Mouse (Mus musculus) urinary bladder, postnatal 10 days (tissue): ENCODE data around the gene Pdzd8.

Experiments
- DNase-seq: peaks from one replicate; pipeline ENCODE4 v3.0.0; 2022; ENCODE audit warnings: low spot score

Pdzd8 gene

DNA sequence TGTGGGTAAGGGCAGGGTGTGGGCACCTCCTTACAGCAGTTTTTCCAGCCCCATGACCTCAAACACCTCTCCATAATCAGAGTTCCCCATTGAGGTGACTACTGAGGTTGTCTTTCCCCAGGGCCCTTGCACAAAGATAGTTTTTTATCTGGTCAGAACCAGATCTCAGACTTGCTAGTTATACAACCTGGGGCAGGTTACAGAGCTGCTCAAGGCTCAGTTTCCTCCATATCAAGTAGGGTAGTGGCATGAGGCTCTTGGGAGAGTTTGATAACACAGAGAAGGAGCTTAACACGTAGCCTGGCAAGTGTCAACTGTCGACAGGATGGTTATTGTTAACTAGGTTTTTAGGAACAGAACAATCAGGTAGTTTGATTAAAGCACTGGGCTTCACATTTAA is 9.3 kb upstream of the Pdzd8 start:
- no peak for DNase-seq

DNA sequence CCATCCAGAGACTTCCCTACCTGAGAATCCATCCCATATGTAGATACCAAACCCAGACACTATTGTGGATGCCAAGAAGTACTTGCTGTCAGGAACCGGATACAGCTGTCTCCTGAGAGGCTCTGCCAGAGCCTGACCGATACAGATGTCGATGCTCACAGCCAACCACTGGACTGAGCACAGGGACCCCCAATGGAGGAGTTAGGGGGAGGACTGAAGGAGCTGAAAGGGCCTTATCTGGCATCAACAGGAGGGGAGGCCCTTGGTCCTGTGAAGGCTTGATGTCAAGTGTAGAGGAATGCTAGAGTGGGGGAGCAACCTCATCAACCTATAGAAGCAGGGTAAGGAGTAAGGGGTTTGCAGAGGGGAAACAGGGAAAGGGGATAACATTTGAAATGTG is 7.2 kb upstream of the Pdzd8 start:
- no peak for DNase-seq

DNA sequence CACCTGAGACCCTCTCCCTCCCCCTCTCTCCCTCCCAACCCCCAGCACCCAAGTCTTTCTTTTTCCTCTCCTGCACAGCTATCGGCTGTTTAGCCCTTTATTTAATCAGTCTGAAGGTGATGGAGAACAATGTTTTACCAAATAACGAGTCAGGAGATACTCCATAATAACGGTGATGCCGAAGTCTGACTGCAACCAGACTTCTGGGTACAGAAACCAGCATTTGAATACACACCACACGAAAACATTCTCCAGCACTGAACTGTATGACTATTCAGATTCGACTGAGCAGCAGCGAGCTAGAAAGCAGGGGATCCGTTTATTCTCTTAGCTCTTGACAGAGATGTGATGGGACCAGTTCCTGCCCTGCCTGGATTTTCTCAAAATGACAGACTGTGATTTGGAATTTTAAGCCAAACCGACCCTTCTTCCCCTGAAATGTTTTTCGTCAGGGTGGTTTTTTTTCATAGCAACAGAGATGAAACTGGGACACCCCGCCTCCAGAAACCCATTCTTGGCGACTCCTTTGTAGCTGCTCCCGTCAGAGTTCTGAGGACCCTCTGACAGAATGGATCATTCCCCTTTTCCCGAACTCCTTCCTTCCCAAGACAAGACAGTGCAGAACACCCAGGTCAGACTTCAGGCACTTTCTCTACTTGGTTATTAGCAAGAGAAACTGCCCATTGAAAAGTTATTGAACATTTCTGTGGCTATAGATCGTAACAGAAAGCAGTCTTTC is 5.7 kb upstream of the Pdzd8 start:
- DNase-seq: no peak

GRCm38 (mm10) chr19:59350273-59350903 is 4.8 kb upstream of the Pdzd8 start:
- DNase-seq: no peak

GRCm38 (mm10) chr19:59349329-59349960 is 3.9 kb upstream of the Pdzd8 start:
- no peak for DNase-seq

DNA sequence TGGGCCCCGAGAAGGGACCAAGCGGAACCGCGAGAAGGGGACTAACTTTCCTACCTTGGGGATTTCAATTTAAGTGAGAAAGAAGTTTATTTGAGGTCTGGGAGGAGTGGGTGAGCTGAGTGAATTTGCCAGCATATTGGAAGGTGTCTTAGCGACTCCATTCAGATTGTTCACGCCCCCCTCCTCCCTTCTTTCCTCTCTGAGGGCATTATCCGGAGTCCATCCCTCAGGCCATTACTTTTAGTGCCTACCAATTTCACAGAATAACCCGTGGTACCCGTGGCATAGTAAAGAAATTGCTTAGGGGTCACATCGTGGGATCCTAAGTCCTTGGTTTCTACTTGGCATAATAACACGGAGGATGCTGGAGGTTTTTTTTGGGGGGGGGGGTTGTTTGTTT is 745 bp upstream of the Pdzd8 start:
- DNase-seq: no peak

DNA sequence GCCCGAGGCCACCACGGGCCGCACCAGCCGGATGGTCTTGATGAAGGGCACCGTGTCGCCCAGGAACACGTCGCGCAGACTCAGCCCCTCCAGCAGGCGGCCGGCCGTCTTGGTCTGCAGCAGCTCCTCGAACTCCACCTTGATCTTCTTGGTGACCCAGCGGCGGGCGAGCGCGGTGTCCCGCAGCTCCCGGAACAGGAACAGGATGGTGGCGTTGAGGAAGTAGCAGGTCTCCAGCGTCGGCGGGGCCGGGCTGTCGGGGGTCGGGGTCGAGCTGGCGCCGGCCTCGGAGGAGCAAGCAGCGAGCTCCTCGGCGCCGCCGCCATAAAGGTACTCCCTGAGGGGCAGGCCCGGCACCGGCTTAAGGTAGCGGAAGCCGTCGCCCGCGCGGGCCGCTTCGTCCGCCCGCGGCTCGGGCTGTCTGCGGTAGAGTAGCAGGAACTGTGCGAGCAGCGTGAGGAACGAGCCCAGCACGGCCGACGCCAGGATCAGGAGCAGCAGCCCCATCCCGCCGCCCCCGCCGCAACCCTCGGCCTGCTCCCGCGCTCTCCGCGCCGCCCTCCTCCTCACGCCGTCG is 411 bp downstream of the Pdzd8 start:
- no peak for DNase-seq

DNA sequence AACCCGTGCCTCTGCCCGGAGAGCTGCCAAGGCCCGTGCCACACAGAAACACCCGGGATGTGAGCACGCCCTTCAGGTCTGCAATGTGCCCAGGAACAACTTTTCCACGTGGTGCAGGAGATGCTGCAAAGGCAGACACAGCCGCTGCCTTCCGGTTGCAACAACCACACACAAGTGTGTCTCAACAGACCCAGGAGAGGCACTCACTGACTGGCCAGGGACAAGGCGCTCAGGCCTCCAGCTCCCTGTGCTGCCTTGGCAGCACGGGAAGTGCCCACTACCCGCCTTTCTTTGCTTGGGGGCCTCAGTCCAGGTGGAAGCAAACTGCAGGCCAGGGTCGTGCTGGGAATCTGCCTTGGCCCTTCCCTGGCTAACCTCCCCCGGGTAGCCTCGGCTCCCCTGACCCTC is 1.3 kb downstream of the Pdzd8 start:
- no peak for DNase-seq

DNA sequence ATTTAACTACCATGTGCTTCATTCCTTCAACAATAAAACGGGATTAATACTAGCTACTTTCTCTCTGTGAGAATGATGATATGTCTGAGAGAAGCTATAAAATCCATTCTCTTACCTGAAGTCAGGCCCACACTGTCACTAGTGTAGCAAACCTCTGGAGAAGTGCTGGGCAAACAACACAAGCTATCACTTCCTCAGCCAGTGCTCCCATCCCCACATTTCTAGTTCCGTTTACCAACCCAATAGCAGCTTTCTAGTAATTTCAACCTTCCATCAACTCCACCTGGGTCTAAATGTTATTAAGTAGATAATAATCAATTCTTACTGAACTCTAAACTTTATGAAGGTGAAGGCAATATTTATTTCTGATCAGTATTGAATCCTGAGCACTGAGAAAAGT is 2.6 kb downstream of the Pdzd8 start:
- no peak for DNase-seq

DNA sequence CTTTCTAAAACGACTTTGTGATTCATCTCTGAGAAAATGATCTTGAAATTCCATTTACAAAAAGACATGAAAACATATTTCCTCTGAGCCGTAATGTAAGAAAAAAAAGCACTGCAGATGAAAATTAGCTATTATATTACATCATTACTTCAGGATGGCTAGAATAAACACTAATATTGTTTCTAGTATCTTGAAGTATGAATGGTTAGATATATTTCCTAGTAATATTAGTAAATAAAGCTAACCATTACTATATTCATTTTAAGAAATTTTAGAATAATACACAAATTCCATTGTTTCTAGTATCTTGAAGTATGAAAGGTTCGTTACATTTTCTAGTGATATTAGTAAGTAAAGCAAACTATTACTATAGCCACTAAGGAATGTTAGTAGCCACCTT is 5.7 kb downstream of the Pdzd8 start:
- DNase-seq: no peak

DNA sequence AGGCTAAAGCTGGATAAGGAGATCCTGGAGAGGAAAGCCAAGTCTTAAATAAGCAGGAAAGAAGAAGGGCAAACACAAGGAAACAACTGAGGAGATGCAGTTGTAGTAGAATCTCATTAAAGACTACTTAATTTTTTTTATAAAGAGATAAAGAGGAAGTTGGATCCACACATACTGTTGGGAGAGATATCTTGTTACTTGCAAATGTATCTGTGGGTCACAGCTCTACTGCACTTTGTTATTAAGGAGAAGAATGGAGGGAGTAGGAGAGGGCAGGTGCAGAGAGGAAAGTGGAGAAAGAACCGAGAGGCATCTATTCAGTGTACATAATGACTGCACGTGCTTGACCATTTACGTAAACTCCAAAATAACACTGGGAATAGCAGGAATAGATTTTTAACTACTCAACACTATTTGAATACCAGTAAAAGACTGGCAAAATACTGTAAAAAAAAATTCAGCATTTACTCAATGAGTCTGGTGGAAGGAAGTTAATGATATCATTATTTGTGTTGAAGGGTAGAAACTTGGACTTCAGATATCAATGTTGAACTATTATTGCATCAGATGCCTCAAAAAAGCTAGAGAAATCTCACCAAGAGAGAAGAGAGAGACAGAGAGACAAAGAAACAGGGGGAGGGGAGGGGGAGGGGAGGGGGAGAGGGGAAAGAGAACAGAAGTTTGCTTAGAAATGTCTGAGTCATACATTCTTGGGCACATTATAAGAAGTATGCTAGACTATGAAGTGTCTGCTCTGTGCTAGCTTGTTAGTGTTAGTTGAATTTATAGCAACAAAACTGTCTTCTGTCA is 7.5 kb downstream of the Pdzd8 start:
- no peak for DNase-seq

DNA sequence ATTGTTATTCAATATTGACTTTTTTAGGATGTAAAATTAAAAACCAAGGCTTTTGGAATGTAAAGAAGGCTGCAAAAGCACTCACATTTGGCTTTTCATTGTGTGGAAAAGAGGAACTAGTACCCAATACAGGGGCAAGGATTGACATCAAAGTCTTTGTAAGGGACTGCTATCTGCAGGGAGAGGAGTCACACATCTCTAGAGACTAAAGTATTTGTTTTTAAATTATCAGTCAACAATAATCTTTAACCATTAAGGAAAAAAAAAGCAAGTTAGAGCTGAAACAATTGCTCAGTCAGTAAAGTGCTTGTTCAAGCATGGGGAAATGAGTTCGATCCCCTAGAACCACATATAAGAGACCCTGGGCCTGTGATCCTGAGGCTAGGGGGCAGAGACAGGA is 8.9 kb downstream of the Pdzd8 start:
- DNase-seq: no peak

- no peak for DNase-seq
Observed at GRCm38 (mm10) chr19:59330816-59331225, 14.8 kb downstream of the Pdzd8 start.

- DNase-seq: no peak
Observed at GRCm38 (mm10) chr19:59321990-59322389, 23.6 kb downstream of the Pdzd8 start, which contains the start of gene Rps12-ps3. Gene Rps12-ps3, plus strand, starts transcription at chr19:59322290.

- DNase-seq: no peak
Observed at GRCm38 (mm10) chr19:59316571-59316970, 29.0 kb downstream of the Pdzd8 start.

- DNase-seq: no peak
Observed at GRCm38 (mm10) chr19:59315308-59315707, 30.3 kb downstream of the Pdzd8 start.

DNA sequence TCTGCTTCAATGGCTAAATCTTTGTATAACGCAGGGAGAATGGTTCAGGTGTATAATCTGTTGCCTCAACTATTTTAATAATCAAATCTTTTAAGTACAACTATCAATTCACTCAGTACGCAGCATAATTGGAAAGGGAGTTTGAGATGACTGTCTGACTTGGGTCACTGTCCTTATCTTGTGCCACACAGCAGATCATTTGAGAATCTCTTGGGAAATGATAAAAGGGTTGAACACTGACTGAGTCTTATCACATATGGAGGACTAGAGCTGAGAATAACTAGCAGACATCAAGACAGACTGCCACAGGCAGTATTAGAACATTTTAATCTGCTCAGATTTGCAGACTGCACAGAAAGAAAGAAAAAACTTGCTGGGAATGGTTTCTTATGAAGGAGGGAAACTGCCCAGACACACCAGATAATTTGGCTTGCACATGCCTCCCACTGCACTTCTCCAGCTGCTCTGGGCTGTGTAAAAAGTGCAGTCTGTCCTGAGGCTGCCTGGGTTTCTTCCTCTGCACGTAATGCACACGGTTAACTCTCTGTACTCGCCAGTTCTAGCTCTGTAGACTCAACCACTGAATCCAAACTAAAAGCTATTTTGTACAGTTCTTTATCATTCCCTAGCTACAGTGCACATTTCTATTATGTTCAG is 53.3 kb downstream of the Pdzd8 start:
- no peak for DNase-seq

- DNase-seq: no peak
Observed at GRCm38 (mm10) chr19:59289811-59290210, 55.8 kb downstream of the Pdzd8 start.

GRCm38 (mm10) chr19:59289042-59289441 is 56.5 kb downstream of the Pdzd8 start:
- DNase-seq: no peak

DNA sequence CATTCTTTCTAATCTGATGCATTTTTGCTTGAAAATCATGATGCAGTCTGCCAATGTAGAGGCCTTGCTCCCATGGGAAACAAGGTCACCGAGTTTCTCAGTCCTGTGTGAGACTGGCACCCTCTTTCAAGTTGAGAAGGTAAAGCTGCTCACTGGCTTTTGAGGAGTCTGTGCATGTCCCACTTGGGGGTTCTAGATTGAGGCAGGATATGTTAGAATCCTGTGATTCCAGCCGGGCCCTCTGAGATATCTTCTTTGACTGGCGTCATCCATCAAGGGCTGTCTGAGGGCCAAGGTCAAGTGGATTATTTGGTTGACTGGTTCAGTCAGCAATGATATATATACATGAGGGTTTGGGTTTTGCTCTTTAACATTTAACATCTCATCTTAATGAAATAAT is 63.6 kb downstream of the Pdzd8 start:
- no peak for DNase-seq

GRCm38 (mm10) chr19:59280841-59281240 is 64.7 kb downstream of the Pdzd8 start:
- no peak for DNase-seq

- no peak for DNase-seq
Observed at GRCm38 (mm10) chr19:59276354-59276753, 69.2 kb downstream of the Pdzd8 start.
